Mouse (Mus musculus): ENCODE measurements at regions not wholly inside any gene's neighbourhood (a gene's known extent, or its start where the extent isn't known, plus 50 kb on each side); places are given as distances from the start of the nearest gene placed in this dataset.

GRCm38 (mm10) chr3:78948171-78948570 is 338.1 kb downstream of the Rapgef2 start:
- peak; percentile 62 for DNase-seq
- no peak overlapping the region for H3K27ac ChIP-seq (ENCODE audit: insufficient read depth, low read depth, low read length)
- no peaks in the 10 kb centered on the region for H3K36me3 ChIP-seq (ENCODE audit: control insufficient read depth, insufficient read depth, low read length)
- no peak overlapping the region for H3K4me3 ChIP-seq (ENCODE audit: insufficient read depth, low read depth, low read length)
- TF ChIP-seq POLR2A (IDR thresholded peaks at IDR 0.05; ENCODE audit: low read depth, low read length) (no peak), CTCF (conservative IDR thresholded peaks at IDR 0.05; ENCODE audit: insufficient read depth, insufficient read length, low read depth, low read length) (no peak)
- H3K4me1 ChIP-seq (ENCODE audit: control insufficient read depth, insufficient read depth, low read length) = no peaks in the 10 kb centered on the region; the same call in 1 of the 2 replicates
- no peaks in the 10 kb centered on the region for H3K27me3 ChIP-seq (replicated peaks; ENCODE audit: control insufficient read depth, insufficient read depth, low read length)
- 22% methylated on average over 8 of the region's 8 CpGs for WGBS

- Histone ChIP-seq H3K27me3 (replicated peaks; ENCODE audit: control insufficient read depth, insufficient read depth, low read length) (no peaks in the 10 kb centered on the region), H3K36me3 (ENCODE audit: control insufficient read depth, insufficient read depth, low read length) (no peaks in the 10 kb centered on the region)
- no peak for TF ChIP-seq POLR2A (IDR thresholded peaks at IDR 0.05; ENCODE audit: low read depth, low read length)
- no peak for TF ChIP-seq CTCF (conservative IDR thresholded peaks at IDR 0.05; ENCODE audit: insufficient read depth, insufficient read length, low read depth, low read length)
Measured at GRCm38 (mm10) chr3:78947183-78947582, 339.1 kb downstream of the Rapgef2 start.

GRCm38 (mm10) chr3:78944185-78944584 is 342.1 kb downstream of the Rapgef2 start:
- no peak for DNase-seq
- Histone ChIP-seq H3K27me3 (replicated peaks; ENCODE audit: control insufficient read depth, insufficient read depth, low read length) (no peaks in the 10 kb centered on the region), H3K36me3 (ENCODE audit: control insufficient read depth, insufficient read depth, low read length) (no peaks in the 10 kb centered on the region), H3K4me1 (ENCODE audit: control insufficient read depth, insufficient read depth, low read length) (no peaks in the 10 kb centered on the region; the same call in 1 of the 2 replicates), H3K27ac (ENCODE audit: insufficient read depth, low read depth, low read length) (no peak overlapping the region), H3K4me3 (ENCODE audit: insufficient read depth, low read depth, low read length) (no peak overlapping the region)
- no peak for TF ChIP-seq POLR2A (IDR thresholded peaks at IDR 0.05; ENCODE audit: low read depth, low read length)
- no peak for TF ChIP-seq CTCF (conservative IDR thresholded peaks at IDR 0.05; ENCODE audit: insufficient read depth, insufficient read length, low read depth, low read length)
- WGBS = 48% methylated on average over 8 of the region's 8 CpGs

More at GRCm38 (mm10) chr3:78947183-78947582, 339.1 kb downstream of the Rapgef2 start:
- Histone ChIP-seq H3K27ac (ENCODE audit: insufficient read depth, low read depth, low read length) (no peak overlapping the region), H3K4me1 (ENCODE audit: control insufficient read depth, insufficient read depth, low read length) (no peaks in the 10 kb centered on the region; the same call in 1 of the 2 replicates), H3K4me3 (ENCODE audit: insufficient read depth, low read depth, low read length) (no peak overlapping the region)
- 82% methylated on average over 9 of the region's 9 CpGs for WGBS
- no peak for DNase-seq

- no peaks in the 10 kb centered on the region for H3K27me3 ChIP-seq (replicated peaks; ENCODE audit: control insufficient read depth, insufficient read depth, low read length)
- 80% methylated on average over 3 of the region's 3 CpGs for WGBS
- H3K27ac ChIP-seq (ENCODE audit: insufficient read depth, low read depth, low read length) = no peak overlapping the region
- TF ChIP-seq POLR2A (IDR thresholded peaks at IDR 0.05; ENCODE audit: low read depth, low read length) = no peak
- no peak for TF ChIP-seq CTCF (conservative IDR thresholded peaks at IDR 0.05; ENCODE audit: insufficient read depth, insufficient read length, low read depth, low read length)
- no peaks in the 10 kb centered on the region for H3K4me1 ChIP-seq (ENCODE audit: control insufficient read depth, insufficient read depth, low read length)
- H3K4me3 ChIP-seq (ENCODE audit: insufficient read depth, low read depth, low read length) = no peak overlapping the region
- H3K36me3 ChIP-seq (ENCODE audit: control insufficient read depth, insufficient read depth, low read length) = no peaks in the 10 kb centered on the region
- no peak for DNase-seq
Measured at GRCm38 (mm10) chr3:78932975-78933374, 353.3 kb downstream of the Rapgef2 start.

GRCm38 (mm10) chr3:78919850-78920249 is 366.5 kb downstream of the Rapgef2 start:
- DNase-seq = no peak
- H3K27ac ChIP-seq (ENCODE audit: insufficient read depth, low read depth, low read length) = no peak overlapping the region
- no peak overlapping the region for H3K4me3 ChIP-seq (ENCODE audit: insufficient read depth, low read depth, low read length)
- no peaks in the 10 kb centered on the region for H3K4me1 ChIP-seq (ENCODE audit: control insufficient read depth, insufficient read depth, low read length)
- H3K27me3 ChIP-seq (replicated peaks; ENCODE audit: control insufficient read depth, insufficient read depth, low read length) = no peaks in the 10 kb centered on the region
- WGBS = 32% methylated on average over 6 of the region's 6 CpGs
- TF ChIP-seq CTCF (conservative IDR thresholded peaks at IDR 0.05; ENCODE audit: insufficient read depth, insufficient read length, low read depth, low read length) (no peak), POLR2A (IDR thresholded peaks at IDR 0.05; ENCODE audit: low read depth, low read length) (no peak)
- H3K36me3 ChIP-seq (ENCODE audit: control insufficient read depth, insufficient read depth, low read length) = no peaks in the 10 kb centered on the region

GRCm38 (mm10) chr3:78919407-78919806 is 366.9 kb downstream of the Rapgef2 start:
- WGBS = 8% methylated on average over 12 of the region's 12 CpGs
- DNase-seq = peak; percentile 71
- Histone ChIP-seq H3K4me1 (ENCODE audit: control insufficient read depth, insufficient read depth, low read length) (no peaks in the 10 kb centered on the region), H3K4me3 (ENCODE audit: insufficient read depth, low read depth, low read length) (peak overlapping the region; percentile 25), H3K27ac (ENCODE audit: insufficient read depth, low read depth, low read length) (no peak overlapping the region), H3K36me3 (ENCODE audit: control insufficient read depth, insufficient read depth, low read length) (no peaks in the 10 kb centered on the region), H3K27me3 (replicated peaks; ENCODE audit: control insufficient read depth, insufficient read depth, low read length) (no peaks in the 10 kb centered on the region)
- peak; percentile 95 for TF ChIP-seq CTCF (conservative IDR thresholded peaks at IDR 0.05; ENCODE audit: insufficient read depth, insufficient read length, low read depth, low read length)
- no peak for TF ChIP-seq POLR2A (IDR thresholded peaks at IDR 0.05; ENCODE audit: low read depth, low read length)

- H3K36me3 ChIP-seq (ENCODE audit: control insufficient read depth, insufficient read depth, low read length) = no peaks in the 10 kb centered on the region
- H3K27ac ChIP-seq (ENCODE audit: insufficient read depth, low read depth, low read length) = no peak overlapping the region
- H3K4me1 ChIP-seq (ENCODE audit: control insufficient read depth, insufficient read depth, low read length) = no peaks in the 10 kb centered on the region
- 49% methylated on average over 1 of the region's 1 CpGs for WGBS
- H3K4me3 ChIP-seq (ENCODE audit: insufficient read depth, low read depth, low read length) = no peak overlapping the region
- no peaks in the 10 kb centered on the region for H3K27me3 ChIP-seq (replicated peaks; ENCODE audit: control insufficient read depth, insufficient read depth, low read length)
- TF ChIP-seq POLR2A (IDR thresholded peaks at IDR 0.05; ENCODE audit: low read depth, low read length) = no peak
- no peak for TF ChIP-seq CTCF (conservative IDR thresholded peaks at IDR 0.05; ENCODE audit: insufficient read depth, insufficient read length, low read depth, low read length)
- no peak for DNase-seq
Measured at GRCm38 (mm10) chr3:78908196-78908844, 378.0 kb downstream of the Rapgef2 start.
